Mouse (Mus musculus) CH12.LX (cell line): Measurements from ENCODE around the gene Tanc1.

Experiments
- CTCF ChIP-seq, 2 experiments: IDR thresholded peaks in 1 of 2; conservative IDR thresholded peaks in 1 of 2; 2 replicates each; pipeline ENCODE4 v1.5.1; 2011 to 2012; ENCODE audit warnings: low read depth in 2 of 2, low read length in 2 of 2, improper control_type of control experiment in 1 of 2, inconsistent platforms in 1 of 2, mild to moderate bottlenecking in 1 of 2, moderate library complexity in 1 of 2
- MXI1 ChIP-seq: IDR thresholded peaks from 2 replicates; pipeline ENCODE4 v1.6.1; 2011; ENCODE audit warnings: mild to moderate bottlenecking, low read depth, low read length, improper control_type of control experiment
- POLR2A ChIP-seq: IDR thresholded peaks from 2 replicates; pipeline ENCODE4 v1.6.1; 2011; ENCODE audit warnings: low read depth, mild to moderate bottlenecking, improper control_type of control experiment, low read length

DNA sequence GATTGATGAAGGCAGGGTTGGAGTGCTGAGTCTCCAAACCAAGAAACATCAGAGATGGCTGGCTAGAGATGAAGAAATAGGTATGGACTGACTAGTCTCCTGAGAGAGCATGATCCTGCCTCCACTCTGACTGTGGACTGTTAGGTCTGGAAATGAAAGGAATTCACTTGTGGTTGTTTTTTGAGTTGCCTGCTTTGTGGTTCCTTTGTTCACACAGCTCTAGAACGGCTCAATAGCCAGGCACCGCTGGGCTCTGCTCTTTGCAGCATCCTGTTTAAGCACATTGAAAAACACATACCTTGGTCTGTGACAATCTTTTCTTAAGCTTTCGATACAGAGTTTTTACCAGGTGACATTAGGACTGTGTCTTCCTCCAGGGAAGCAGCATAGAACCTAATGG is 104.6 kb downstream of the Tanc1 start:
- no peak for TF ChIP-seq MXI1
- no peak for TF ChIP-seq CTCF (conservative IDR thresholded peaks at IDR 0.05 in 1 of 2, IDR thresholded peaks at IDR 0.05 in 1 of 2; ENCODE audit: low read depth in 2 of 2, low read length in 2 of 2)
- no peak for TF ChIP-seq POLR2A
